Mouse (Mus musculus) hematopoietic stem cell, adult 5-6 weeks (primary cell): ENCODE results near the gene Olfr895. TPM values are rescaled to one million over a fixed set of nuclear protein-coding genes. Genes with fewer than 3 reads are reported as not detected.

ENCODE experiments used
- ATAC-seq, 2 experiments: fragments of 125-278 bp in 1 of 2; replicated peaks in 1 of 2; 2 replicates each; pipeline ENCODE4 v1.8.0; 2016 to 2017; ENCODE audit warnings: inconsistent platforms in 2 of 2, mild to moderate bottlenecking in 2 of 2, moderate number of reproducible peaks in 2 of 2, low read depth in 1 of 2, moderate TSS enrichment in 1 of 2; ENCODE audit not compliant: low FRiP score in 2 of 2, poor library complexity in 2 of 2, severe bottlenecking in 2 of 2, insufficient read depth in 1 of 2, low TSS enrichment in 1 of 2
- total RNA-seq: library from RNA; stranded (forward); fragments of 172-1452, 232-1000 nt; gene quantifications from 2 replicates; pipeline ENCODE4 v1.2.3, GENCODE M21; 2017

Gene Olfr895
- not detected in 2 replicates for total RNA-seq

GRCm38 (mm10) chr9:38267551-38267950, at the start of gene Olfr895:
Gene Olfr895 (plus strand): TSS chr9:38267851.
- no peak for ATAC-seq

GRCm38 (mm10) chr9:38252474-38252873, 15.2 kb upstream of the Olfr895 start, which contains the start of gene Olfr143:
Gene Olfr143 (plus strand): TSS chr9:38252774.
- no peak for ATAC-seq

GRCm38 (mm10) chr9:38290807-38291206, 23.2 kb downstream of the Olfr895 start, which contains the start of gene Olfr896-ps1:
Gene Olfr896-ps1 (plus strand): TSS chr9:38291107.
- ATAC-seq, result no peak

Other genes starting within 250 kb of the Olfr895 start
- not detected in 2 replicates for gene Olfr883, start 242.0 kb upstream of the Olfr895 start, total RNA-seq
- gene Olfr884, start 221.3 kb upstream of the Olfr895 start, total RNA-seq, result not detected in 2 replicates
- not detected in 2 replicates for gene Olfr885, start 206.5 kb upstream of the Olfr895 start, total RNA-seq
- not detected in 2 replicates for gene Olfr887, start 183.8 kb upstream of the Olfr895 start, total RNA-seq
- not detected in 2 replicates for gene Olfr888, start 159.7 kb upstream of the Olfr895 start, total RNA-seq
- not detected in 2 replicates for gene Olfr889, start 152.7 kb upstream of the Olfr895 start, total RNA-seq
- not detected in 2 replicates for gene Olfr890, start 125.3 kb upstream of the Olfr895 start, total RNA-seq
- gene Olfr891, start 87.0 kb upstream of the Olfr895 start, total RNA-seq, result not detected in 2 replicates
- gene Olfr893, start 59.5 kb upstream of the Olfr895 start, total RNA-seq, result not detected in 2 replicates
- gene Olfr894, start 49.8 kb upstream of the Olfr895 start, total RNA-seq, result not detected in 2 replicates
- gene Olfr143, start 15.1 kb upstream of the Olfr895 start, total RNA-seq, result not detected in 2 replicates
- not detected in 2 replicates for gene Olfr896-ps1, start 23.3 kb downstream of the Olfr895 start, total RNA-seq
- gene Olfr25, start 61.2 kb downstream of the Olfr895 start, total RNA-seq, result not detected in 2 replicates
- gene Olfr898, start 80.6 kb downstream of the Olfr895 start, total RNA-seq, result not detected in 2 replicates
- gene Olfr250, start 99.0 kb downstream of the Olfr895 start, total RNA-seq, result not detected in 2 replicates
- not detected in 2 replicates for gene Olfr251, start 109.2 kb downstream of the Olfr895 start, total RNA-seq
- gene Olfr147, start 133.8 kb downstream of the Olfr895 start, total RNA-seq, result not detected in 2 replicates
- gene Olfr901, start 161.6 kb downstream of the Olfr895 start, total RNA-seq, result not detected in 2 replicates
- gene Olfr902, start 179.8 kb downstream of the Olfr895 start, total RNA-seq, result not detected in 2 replicates
- not detected in 2 replicates for gene Olfr904, start 195.3 kb downstream of the Olfr895 start, total RNA-seq
- not detected in 2 replicates for gene Olfr905, start 203.3 kb downstream of the Olfr895 start, total RNA-seq
- gene Olfr906, start 219.2 kb downstream of the Olfr895 start, total RNA-seq, result not detected in 2 replicates
- gene Olfr907, start 227.9 kb downstream of the Olfr895 start, total RNA-seq, result not detected in 2 replicates